8 mouse cellular contexts compared by ENCODE assay signal in the genomic region with DNA sequence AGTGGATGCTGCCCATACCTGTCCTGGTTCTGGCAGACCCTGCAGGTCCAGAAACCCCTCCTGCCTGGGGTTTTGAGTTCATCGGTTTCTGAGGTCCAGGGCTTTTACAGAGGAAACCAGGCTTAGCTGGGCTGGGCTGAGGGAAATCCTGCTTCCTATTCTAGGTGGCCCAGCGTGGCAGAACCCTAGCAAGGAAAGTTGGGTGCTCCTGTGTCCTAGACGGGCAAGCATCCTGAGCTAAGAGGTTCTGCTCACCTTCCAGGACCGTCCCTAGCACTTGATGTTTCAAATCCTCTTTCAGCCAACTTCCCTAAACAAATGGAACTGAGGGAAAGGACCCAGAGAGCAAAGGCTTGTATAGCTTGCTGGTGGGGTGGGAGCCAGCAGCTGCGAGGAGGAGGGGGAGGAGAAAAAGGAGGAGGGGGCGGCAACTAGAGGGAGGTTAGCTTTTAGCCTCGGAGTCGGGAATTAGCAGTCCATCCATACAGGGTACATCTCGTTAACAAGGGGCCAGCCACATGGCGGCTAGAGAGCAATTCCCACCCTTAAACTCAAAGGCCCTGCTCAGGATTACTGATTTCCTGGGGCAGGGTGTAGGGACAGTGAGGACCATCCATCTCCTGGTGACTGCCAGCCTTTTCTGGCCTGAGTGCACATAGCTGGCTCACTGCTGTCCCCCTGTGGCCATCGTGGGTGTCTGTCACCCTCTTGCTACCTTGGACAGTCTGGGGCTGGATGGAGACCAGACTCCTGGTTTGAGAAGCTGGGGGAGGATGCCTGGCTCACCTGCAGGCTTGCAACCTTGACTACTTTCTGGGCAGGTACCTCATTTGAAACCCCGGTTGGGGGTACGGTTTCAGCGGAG. TPM values are rescaled to one million over a fixed set of nuclear protein-coding genes. Genes with fewer than 3 reads are reported as not detected.
A peak's percentile ranks its signal among the peaks of the same experiment; 100 is the strongest.
DNase-seq lines count a peak whose midpoint lies in the region; ATAC-seq lines count a peak whose summit lies in the region.

No protein-coding gene starts in this region.

- WGBS in midbrain, embryonic 10.5 days: 7% methylated on average over 14 of the region's 14 CpGs

- intact Hi-C loops in left cerebral cortex, postnatal 36 days (cut with DNase I): loop anchor here (5.0 kb wide), 2 partner anchors 107 to 122 kb away; no protein-coding TSS in a partner anchor

- ATAC-seq in activated CD4-positive, CD25-positive, alpha-beta regulatory T cell, adult 4 months: no peak

- H3K27me3 ChIP-seq in midbrain, embryonic 10.5 days (ENCODE audit: low read depth, poor library complexity, severe bottlenecking): peaks cover 73% of the 10 kb centered on the region

- peaks cover 94% of the 10 kb centered on the region for H3K4me1 ChIP-seq in midbrain, embryonic 10.5 days

- H3K9me3 ChIP-seq in midbrain, embryonic 10.5 days (replicated peaks): no peaks in the 10 kb centered on the region

- no peaks in the 10 kb centered on the region for H3K36me3 ChIP-seq in midbrain, embryonic 10.5 days

- peak; percentile 93 for DNase-seq in ZHBTc4 (ENCODE audit: low read depth, low spot score)
- peak; percentile 70 to 84 for DNase-seq in cerebellum, postnatal 4 days (ENCODE audit: low spot score in 2 of 2)
- peak; percentile 67 to 77 for DNase-seq in gastrocnemius, adult 8-10 months (ENCODE audit: low spot score in 2 of 2)
- peak; percentile 69 for DNase-seq in hindlimb bud, embryonic 11.5 days (ENCODE audit: extremely low spot score, low read depth, low spot score)
- peak; percentile 72 to 79 for DNase-seq in left cerebral cortex, postnatal 36 days (ENCODE audit: low spot score in 2 of 2)
- peak; percentile 89 for DNase-seq in midbrain, embryonic 10.5 days (ENCODE audit: low spot score)
- DNase-seq in right cerebral cortex, postnatal 36 days (ENCODE audit: low spot score in 2 of 2): peak; percentile 63 to 77

- peak overlapping the region; percentile 98 for H3K27ac ChIP-seq in midbrain, embryonic 10.5 days (replicated peaks)

- H3K4me3 ChIP-seq in midbrain, embryonic 10.5 days: peak overlapping the region; percentile 85

RNA-seq across cellular contexts. Expression of gene Gins2, which starts 54.4 kb away (rescaled TPM):
- total RNA-seq in gastrocnemius, adult 8-10 months (2022): under 1 TPM in 3 of 4 experiments, not detected in 1; 0.09 to 0.43 (median 0.36) TPM
- total RNA-seq in left cerebral cortex, postnatal 36 days (2021): 1 to 10 TPM in 1 of 2 experiments, under 1 TPM in 1; 0.74 to 1.8 TPM
- 162 and 192 TPM in 2 replicates for polyA plus RNA-seq in midbrain, embryonic 10.5 days (2016; fragmentation: Nextera tagmentation; extraction: Ambion mirVana)
- 10 to 100 TPM; 19.3 to 30.4 TPM for polyA plus RNA-seq in activated CD4-positive, CD25-positive, alpha-beta regulatory T cell, adult 4 months (2017; shearing (Covaris generic))
